Mouse (Mus musculus) cerebellum, adult 2 months (tissue): ENCODE measurements around the gene Olfr1335.

Source experiments
- CTCF ChIP-seq: fragments of 200-500 bp; IDR thresholded peaks from 2 replicates; pipeline ENCODE4 v1.5.1; 2011; ENCODE audit warnings: low read depth, mild to moderate bottlenecking, control low read depth, low read length, moderate library complexity, borderline replicate concordance; ENCODE audit not compliant: insufficient read depth
- POLR2A ChIP-seq: fragments of 200-500 bp; IDR thresholded peaks from 2 replicates; pipeline ENCODE4 v1.6.1; 2011; ENCODE audit warnings: low read length, control low read depth, borderline replicate concordance; ENCODE audit not compliant: insufficient read depth

DNA sequence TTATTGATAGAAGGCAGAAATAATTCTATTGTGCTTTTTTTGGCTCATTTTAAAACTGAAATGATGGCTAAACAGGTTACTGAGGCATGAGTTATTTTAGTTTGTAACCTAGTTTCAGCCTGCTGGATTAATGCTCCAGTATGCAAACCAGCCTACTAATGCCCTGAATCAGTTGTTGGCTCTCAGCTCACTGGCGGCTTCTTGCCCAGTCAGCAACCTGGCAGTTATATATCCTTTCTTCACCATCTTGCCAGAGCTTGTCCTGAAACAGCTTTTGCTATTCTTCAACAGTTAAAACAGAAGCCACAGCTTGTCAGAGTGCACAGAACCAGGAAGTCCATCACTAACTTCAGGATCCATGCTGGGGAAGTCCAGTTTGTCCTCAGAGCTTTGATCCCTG lies 9.2 kb upstream of the Olfr1335 start:
- TF ChIP-seq CTCF, result no peak
- TF ChIP-seq POLR2A, result no peak
